Mouse (Mus musculus): ENCODE data around the gene Atp2c2.

GRCm38 (mm10) chr8:119738129-119738907 lies 38.5 kb downstream of the Atp2c2 start:
- TF ChIP-seq CTCF (IDR thresholded peaks at IDR 0.05; ENCODE audit: extremely low read depth, insufficient read depth, low read length) (no peak), POLR2A (IDR thresholded peaks at IDR 0.05; ENCODE audit: extremely low read depth, insufficient read depth, low read length) (no peak)
